Mouse (Mus musculus): ENCODE measurements around the gene Ints11. TPM values are rescaled to one million over a fixed set of nuclear protein-coding genes. Genes with fewer than 3 reads are reported as not detected.

Gene Ints11
- polyA plus RNA-seq, 3 experiments from 2014 or later = 81.9 to 88.2 (median 86.6) TPM

DNA sequence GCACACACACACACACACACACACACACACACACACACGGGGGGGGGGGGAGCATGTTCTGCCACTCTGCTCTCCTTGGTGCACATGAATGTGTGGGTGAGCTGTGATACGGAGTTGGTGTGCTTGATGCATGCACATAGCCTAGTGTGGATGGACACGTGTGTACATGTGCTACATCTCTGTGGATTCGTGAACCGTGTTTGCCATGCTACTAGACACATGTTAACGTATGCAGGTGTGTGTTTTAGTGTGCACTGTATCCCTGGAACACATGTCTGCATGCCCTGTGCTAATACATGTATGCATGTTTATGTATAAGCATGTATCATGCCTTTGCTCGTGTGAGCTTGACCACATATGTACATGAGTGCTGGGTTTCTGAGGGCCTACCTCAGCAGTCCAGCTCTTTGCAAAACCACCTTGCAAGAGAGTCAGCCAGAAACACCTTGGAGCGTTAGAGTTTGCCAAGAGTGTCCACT, 23.9 kb downstream of the Ints11 start:
- ATAC-seq = no peak

DNA sequence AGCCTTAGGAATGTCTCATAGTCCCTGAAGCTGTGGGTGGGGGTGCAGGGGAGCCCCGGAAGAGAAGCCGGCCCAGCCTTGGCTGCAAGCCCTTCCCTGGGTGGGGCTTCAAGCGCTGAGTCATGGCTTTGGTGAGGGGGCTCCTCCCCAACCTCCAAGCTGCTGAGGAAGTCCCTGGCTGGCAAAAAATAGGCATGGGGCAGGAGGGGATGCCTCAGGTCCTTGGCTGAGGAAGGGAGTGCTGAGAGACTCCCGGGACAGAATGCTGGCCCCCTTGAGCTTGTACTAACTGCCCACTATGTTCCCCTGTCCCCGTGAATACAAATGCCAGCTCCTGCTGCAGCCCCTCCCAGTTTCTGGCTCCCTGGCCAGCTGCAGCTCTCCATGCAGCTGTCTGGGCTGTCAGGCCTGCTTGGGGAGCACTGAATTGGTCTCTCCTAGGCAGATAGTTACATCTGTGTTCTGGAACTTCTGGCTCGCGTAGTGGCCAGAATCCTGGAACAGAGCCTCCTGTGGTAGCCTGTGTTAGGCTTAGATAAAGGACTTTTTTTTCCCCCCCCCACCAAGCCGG, 25.1 kb downstream of the Ints11 start:
- no peak for ATAC-seq

DNA sequence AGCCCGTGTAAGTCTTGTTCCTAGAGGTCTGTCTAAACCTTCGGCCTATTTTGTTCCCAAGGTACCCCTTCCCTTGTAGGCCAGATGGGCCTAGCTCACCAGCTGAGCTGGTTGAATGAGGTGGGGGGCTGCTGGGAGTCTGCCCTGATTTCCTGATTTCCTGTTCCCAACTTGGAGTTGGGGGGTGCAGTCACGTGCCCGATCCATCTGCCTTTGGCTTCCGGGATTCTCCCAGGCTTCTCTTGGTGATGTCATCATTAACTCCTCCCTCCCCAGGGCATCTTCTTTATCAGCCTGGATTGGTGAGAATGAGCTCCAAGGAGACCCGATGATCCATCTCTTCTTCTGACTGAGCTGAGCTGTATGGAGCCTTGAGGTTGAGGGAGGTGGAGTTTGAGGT, 25.9 kb downstream of the Ints11 start:
- ATAC-seq = no peak

- no peak for ATAC-seq
Measured at GRCm38 (mm10) chr4:155895826-155896225, 26.5 kb downstream of the Ints11 start.

DNA sequence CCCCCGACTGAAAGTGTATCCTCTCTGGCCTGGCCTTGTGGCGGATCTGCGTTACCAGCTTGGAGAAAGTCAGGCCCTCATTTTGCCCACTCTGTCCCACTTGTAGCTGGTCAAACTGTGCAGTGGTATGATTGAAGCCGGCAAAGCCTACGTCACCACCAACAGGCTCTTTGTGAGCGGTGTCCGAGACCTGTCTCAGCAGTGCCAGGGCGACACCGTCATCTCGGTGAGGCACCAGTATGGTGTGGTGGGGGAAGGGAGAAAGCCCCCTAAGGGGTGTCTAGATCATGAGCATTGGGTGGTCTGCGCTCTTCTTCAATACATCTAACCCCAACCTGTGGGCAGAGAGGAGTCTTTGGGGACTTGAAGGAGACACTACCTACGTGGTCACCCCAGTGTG, 27.1 kb downstream of the Ints11 start:
- no peak for ATAC-seq

GRCm38 (mm10) chr4:155898318-155898717, 29.0 kb downstream of the Ints11 start:
- no peak for ATAC-seq

DNA sequence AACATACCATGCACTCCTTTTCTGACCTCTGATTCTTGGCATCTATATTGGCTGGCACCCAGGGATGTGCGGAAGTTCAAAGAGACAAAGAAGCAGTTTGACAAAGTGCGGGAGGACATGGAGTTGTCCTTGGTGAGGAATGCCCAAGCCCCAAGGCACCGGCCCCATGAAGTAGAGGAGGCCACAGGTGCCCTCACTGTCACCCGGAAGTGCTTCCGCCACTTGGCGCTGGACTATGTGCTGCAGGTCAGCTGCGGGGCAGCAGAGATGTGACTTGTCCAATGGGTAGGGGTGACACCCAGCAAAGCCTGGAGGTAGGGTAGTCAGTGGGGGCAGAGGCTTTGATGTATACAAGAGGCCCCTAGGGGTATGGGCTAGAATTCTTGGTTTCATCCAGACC, 30.0 kb downstream of the Ints11 start:
- no peak for ATAC-seq

DNA sequence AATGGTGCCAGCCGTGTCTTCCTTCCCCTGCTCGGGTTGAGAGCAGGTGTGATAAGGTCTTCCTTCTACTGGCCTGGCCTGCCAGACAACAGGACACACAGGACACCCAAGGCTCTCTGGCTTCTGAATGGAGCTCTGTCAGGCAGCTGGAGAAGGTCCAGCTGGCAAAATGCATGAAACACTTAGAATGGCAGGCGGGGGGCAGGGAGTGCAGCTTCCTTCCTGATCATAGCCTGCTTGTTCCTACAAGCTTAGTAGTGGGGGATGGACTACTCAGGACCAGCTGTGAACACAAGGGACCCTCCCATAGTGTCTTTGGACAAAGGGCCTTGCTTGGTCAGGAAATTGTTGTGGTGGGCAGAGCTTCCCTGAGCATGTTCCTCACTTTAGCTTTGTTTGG, 31.9 kb downstream of the Ints11 start:
- no peak for ATAC-seq

GRCm38 (mm10) chr4:155903246-155903645, 33.9 kb downstream of the Ints11 start:
- ATAC-seq = no peak

GRCm38 (mm10) chr4:155904318-155905102, 35.2 kb downstream of the Ints11 start:
- no peak for ATAC-seq

DNA sequence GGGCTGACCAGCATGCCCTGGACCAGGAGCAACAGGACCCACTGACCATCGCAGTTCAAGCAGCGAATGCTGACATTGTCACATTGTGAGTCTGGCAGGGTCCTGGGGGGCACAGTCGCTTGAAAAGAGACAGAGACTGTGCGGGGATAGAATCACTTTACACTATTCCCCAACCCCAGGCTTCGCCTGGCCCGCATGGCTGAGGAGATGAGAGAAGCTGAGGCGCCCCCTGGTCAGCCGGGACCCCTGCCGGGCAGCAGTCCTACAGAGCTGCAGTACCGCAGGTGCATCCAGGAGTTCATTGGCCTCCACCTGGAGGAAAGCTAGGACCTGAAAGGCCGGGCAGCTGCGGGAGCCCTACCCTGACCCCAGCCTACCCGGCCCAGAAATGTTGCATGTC, 36.3 kb downstream of the Ints11 start:
- ATAC-seq = no peak

- no peak for ATAC-seq
Measured at GRCm38 (mm10) chr4:155906125-155906524, 36.8 kb downstream of the Ints11 start.

DNA sequence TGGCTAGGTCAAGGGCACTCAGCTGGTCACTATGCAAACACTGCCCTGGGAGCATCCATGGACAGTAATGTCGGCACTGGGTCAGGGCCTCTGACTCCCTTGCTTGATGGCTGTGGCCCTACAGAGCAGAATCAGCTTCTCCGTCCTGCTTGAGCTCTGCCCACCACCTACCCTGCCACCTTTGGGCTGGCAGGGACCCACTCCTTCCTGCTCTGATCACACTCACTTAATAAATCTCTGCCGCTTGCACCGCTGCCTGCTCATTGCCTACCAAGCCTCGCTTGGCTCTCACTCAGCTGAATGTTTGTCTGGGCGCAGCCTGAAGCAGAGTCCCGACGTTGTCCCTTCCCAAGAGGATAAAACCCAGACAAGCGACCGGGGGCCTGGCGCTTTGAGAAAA, 37.7 kb downstream of the Ints11 start:
- ATAC-seq = no peak

GRCm38 (mm10) chr4:155908281-155908680, 38.9 kb downstream of the Ints11 start:
- no peak for ATAC-seq

- ATAC-seq = no peak
Measured at GRCm38 (mm10) chr4:155908751-155909150, 39.4 kb downstream of the Ints11 start.

- no peak for ATAC-seq
Measured at GRCm38 (mm10) chr4:155932031-155932430, 62.7 kb downstream of the Ints11 start.

Other genes starting within 250 kb of the Ints11 start
- gene Cdk11b, start 244.7 kb upstream of the Ints11 start, polyA plus RNA-seq (2017; shearing (Covaris generic)) = 100 to 1,000 TPM in 2 of 3 experiments, 10 to 100 TPM in 1; 75.2 to 139 (median 116) TPM
- 1 to 10 TPM in 1 of 3 experiments, not detected in 2; 1.7 TPM for gene Gm10563, start 224.1 kb upstream of the Ints11 start, polyA plus RNA-seq (2017; shearing (Covaris generic))
- gene Mmp23, start 216.2 kb upstream of the Ints11 start, polyA plus RNA-seq (2017; shearing (Covaris generic)) = not detected
- 1 to 10 TPM; 3.1 to 5.2 (median 3.9) TPM for gene Mib2, start 200.3 kb upstream of the Ints11 start, polyA plus RNA-seq (2017; shearing (Covaris generic))
- 1 to 10 TPM in 1 of 3 experiments, under 1 TPM in 2; 0.16 to 1.6 (median 0.96) TPM for gene Fndc10, start 175.2 kb upstream of the Ints11 start, polyA plus RNA-seq (2017; shearing (Covaris generic))
- gene Ssu72, start 164.7 kb upstream of the Ints11 start, polyA plus RNA-seq (2017; shearing (Covaris generic)) = 100 to 1,000 TPM; 145 to 170 (median 154) TPM
- gene Tmem240, start 134.7 kb upstream of the Ints11 start, polyA plus RNA-seq (2017; shearing (Covaris generic)) = under 1 TPM; 0.13 to 0.16 (median 0.13) TPM
- gene Atad3a, start 108.5 kb upstream of the Ints11 start, polyA plus RNA-seq (2017; shearing (Covaris generic)) = 10 to 100 TPM in 2 of 3 experiments, 1 to 10 TPM in 1; 9.8 to 27.2 (median 21.7) TPM
- gene Vwa1, start 94.8 kb upstream of the Ints11 start, polyA plus RNA-seq (2017; shearing (Covaris generic)) = under 1 TPM in 1 of 3 experiments, not detected in 2; 0.09 TPM
- gene Tmem88b, start 83.7 kb upstream of the Ints11 start, polyA plus RNA-seq (2017; shearing (Covaris generic)) = not detected
- gene Ankrd65, start 79.1 kb upstream of the Ints11 start, polyA plus RNA-seq (2017; shearing (Covaris generic)) = not detected
- 100 to 1,000 TPM; 105 to 200 (median 117) TPM for gene Mrpl20, start 66.7 kb upstream of the Ints11 start, polyA plus RNA-seq (2017; shearing (Covaris generic))
- gene Ccnl2, start 57.1 kb upstream of the Ints11 start, polyA plus RNA-seq (2017; shearing (Covaris generic)) = 100 to 1,000 TPM in 2 of 3 experiments, 10 to 100 TPM in 1; 83.8 to 128 (median 117) TPM
- gene Aurkaip1, start 38.3 kb upstream of the Ints11 start, polyA plus RNA-seq (2017; shearing (Covaris generic)) = 100 to 1,000 TPM; 206 to 219 (median 211) TPM
- gene Mxra8, start 29.9 kb upstream of the Ints11 start, polyA plus RNA-seq (2017; shearing (Covaris generic)) = 10 to 100 TPM in 2 of 3 experiments, under 1 TPM in 1; 0.69 to 18.3 (median 16.4) TPM
- gene Dvl1, start 22.1 kb upstream of the Ints11 start, polyA plus RNA-seq (2017; shearing (Covaris generic)) = 1 to 10 TPM; 2.0 to 3.8 (median 3.5) TPM
- under 1 TPM; 0.16 to 0.40 (median 0.30) TPM for gene Tas1r3, start 6.2 kb upstream of the Ints11 start, polyA plus RNA-seq (2017; shearing (Covaris generic))
- gene Cptp, start 106 bp upstream of the Ints11 start, polyA plus RNA-seq (2017; shearing (Covaris generic)) = 10 to 100 TPM; 14.2 to 19.2 (median 19.1) TPM
- gene Pusl1, start 22.2 kb downstream of the Ints11 start, polyA plus RNA-seq (2017; shearing (Covaris generic)) = 10 to 100 TPM; 14.1 to 20.3 (median 15.8) TPM
- 1 to 10 TPM; 4.0 to 9.1 (median 5.8) TPM for gene Acap3, start 22.3 kb downstream of the Ints11 start, polyA plus RNA-seq (2017; shearing (Covaris generic))
- 10 to 100 TPM; 19.3 to 30.8 (median 29.6) TPM for gene Ube2j2, start 74.3 kb downstream of the Ints11 start, polyA plus RNA-seq (2017; shearing (Covaris generic))
- gene C1qtnf12, start 92.8 kb downstream of the Ints11 start, polyA plus RNA-seq (2017; shearing (Covaris generic)) = 1 to 10 TPM; 3.0 to 6.9 (median 5.6) TPM
- 1 to 10 TPM in 1 of 3 experiments, under 1 TPM in 2; 0.63 to 1.0 (median 0.90) TPM for gene B3galt6, start 123.1 kb downstream of the Ints11 start, polyA plus RNA-seq (2017; shearing (Covaris generic))
- gene Sdf4, start 123.3 kb downstream of the Ints11 start, polyA plus RNA-seq (2017; shearing (Covaris generic)) = 100 to 1,000 TPM; 489 to 506 (median 496) TPM
- gene Tnfrsf4, start 144.3 kb downstream of the Ints11 start, polyA plus RNA-seq (2017; shearing (Covaris generic)) = 100 to 1,000 TPM; 682 to 810 (median 720) TPM
- 100 to 1,000 TPM; 603 to 779 (median 637) TPM for gene Tnfrsf18, start 156.6 kb downstream of the Ints11 start, polyA plus RNA-seq (2017; shearing (Covaris generic))
- 1 to 10 TPM in 1 of 3 experiments, under 1 TPM in 2; 0.26 to 1.1 (median 0.55) TPM for gene Ttll10, start 189.9 kb downstream of the Ints11 start, polyA plus RNA-seq (2017; shearing (Covaris generic))
- 10 to 100 TPM in 2 of 3 experiments, 1 to 10 TPM in 1; 8.6 to 32.7 (median 20.0) TPM for gene 9430015G10Rik, start 240.4 kb downstream of the Ints11 start, polyA plus RNA-seq (2017; shearing (Covaris generic))